Mouse (Mus musculus) CH12.LX (cell line): ENCODE data around the gene Dnajb1.

Experiments used
- CHD1 ChIP-seq: IDR thresholded peaks from 2 replicates; pipeline ENCODE4 v1.6.1; 2012; ENCODE audit warnings: low read depth, low read length, improper control_type of control experiment, inconsistent platforms
- CTCF ChIP-seq, 2 experiments: IDR thresholded peaks in 1 of 2; conservative IDR thresholded peaks in 1 of 2; 2 replicates each; pipeline ENCODE4 v1.5.1; 2011 to 2012; ENCODE audit warnings: low read depth in 2 of 2, low read length in 2 of 2, improper control_type of control experiment in 1 of 2, inconsistent platforms in 1 of 2, mild to moderate bottlenecking in 1 of 2, moderate library complexity in 1 of 2
- MAX ChIP-seq: IDR thresholded peaks from 2 replicates; pipeline ENCODE4 v1.6.1; 2011; ENCODE audit warnings: low read length, improper control_type of control experiment
- MAZ ChIP-seq: IDR thresholded peaks from 2 replicates; pipeline ENCODE4 v1.6.1; 2012; ENCODE audit warnings: low read depth, mild to moderate bottlenecking, inconsistent platforms, low read length, improper control_type of control experiment, moderate library complexity
- POLR2A ChIP-seq: IDR thresholded peaks from 2 replicates; pipeline ENCODE4 v1.6.1; 2011; ENCODE audit warnings: low read depth, mild to moderate bottlenecking, improper control_type of control experiment, low read length
- USF1 ChIP-seq: IDR thresholded peaks from 2 replicates; pipeline ENCODE4 v1.6.1; 2014; ENCODE audit warnings: low read depth, mild to moderate bottlenecking, inconsistent platforms, low read length, improper control_type of control experiment
- ZNF384 ChIP-seq: IDR thresholded peaks from 2 replicates; pipeline ENCODE4 v1.6.1; 2012; ENCODE audit warnings: low read depth, low read length, improper control_type of control experiment, inconsistent platforms

DNA sequence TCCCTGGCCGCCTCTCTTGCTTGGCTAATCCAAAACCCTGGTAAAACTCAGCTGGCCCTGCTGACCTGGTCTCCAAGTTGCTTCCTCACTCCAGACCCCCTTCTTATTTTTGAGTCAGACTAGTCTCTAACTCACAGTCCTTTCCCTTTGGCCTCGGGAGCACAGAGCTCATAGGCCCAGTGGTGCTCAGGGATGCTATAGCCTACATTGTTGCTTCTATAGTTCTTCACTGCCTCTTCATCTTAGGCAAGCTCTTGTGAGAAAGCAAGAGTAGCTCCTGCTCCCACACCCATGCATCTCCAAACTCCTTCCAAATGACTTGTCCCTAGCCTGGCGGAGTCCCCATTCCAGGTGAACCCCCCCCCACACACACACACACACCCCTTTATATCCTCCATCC lies 40.3 kb upstream of the Dnajb1 start:
- TF ChIP-seq ZNF384 (no peak), USF1 (no peak), CHD1 (no peak), MAZ (no peak), CTCF (conservative IDR thresholded peaks at IDR 0.05 in 1 of 2, IDR thresholded peaks at IDR 0.05 in 1 of 2; ENCODE audit: low read depth in 2 of 2, low read length in 2 of 2) (no peak), MAX (no peak), POLR2A (no peak)
